In genomic region chr11:81602971-81603370, GRCm38 (mm10) we compare ENCODE assay signal across 22 mouse cellular contexts.
DNase-seq lines count a peak whose midpoint lies in the region; ATAC-seq and TF ChIP-seq lines count a peak whose summit lies in the region.
"Had no signal": no experiment of that assay in that cellular context is flagged by ENCODE, and none has a peak within 500 bp of the region (broad histone marks: within the 10 kb centered on the region; RNA-seq: fewer than 3 reads in every experiment).

No protein-coding gene starts in this region.

- H3K4me2 ChIP-seq in hindbrain, embryonic 12.5 days (replicated peaks): no peak overlapping the region
- no peak overlapping the region for H3K4me2 ChIP-seq in hindbrain, postnatal 0 days (ENCODE audit: low read depth, low read length)
- no peak overlapping the region for H3K4me2 ChIP-seq in intestine, embryonic 14.5 days (ENCODE audit: low read length)
- no peak overlapping the region for H3K4me2 ChIP-seq in intestine, embryonic 15.5 days (replicated peaks)
- H3K4me2 ChIP-seq: embryonic facial prominence, embryonic 13.5 days; embryonic facial prominence, embryonic 15.5 days; forebrain, embryonic 13.5 days; forebrain, embryonic 15.5 days had no signal

- no peak for TF ChIP-seq CTCF in hindbrain, postnatal 0 days (IDR thresholded peaks at IDR 0.05; ENCODE audit: low read depth)

- 80% methylated on average over 4 of the region's 4 CpGs for WGBS in hindbrain, embryonic 12.5 days
- WGBS in hindbrain, postnatal 0 days: 70% methylated on average over 4 of the region's 4 CpGs
- WGBS in intestine, embryonic 14.5 days: 44% methylated on average over 4 of the region's 4 CpGs
- 57% methylated on average over 4 of the region's 4 CpGs for WGBS in intestine, embryonic 15.5 days

- intact Hi-C loops in heart, postnatal 10 days (cut with DNase I): no loop called here

- H3K9me3 ChIP-seq in hindbrain, embryonic 12.5 days (replicated peaks): no peaks in the 10 kb centered on the region
- H3K9me3 ChIP-seq in hindbrain, postnatal 0 days (ENCODE audit: low read length): no peaks in the 10 kb centered on the region
- no peaks in the 10 kb centered on the region for H3K9me3 ChIP-seq in intestine, embryonic 14.5 days (ENCODE audit: control insufficient read depth, low read length)
- H3K9me3 ChIP-seq in intestine, embryonic 15.5 days: no peaks in the 10 kb centered on the region
- H3K9me3 ChIP-seq: embryonic facial prominence, embryonic 13.5 days; embryonic facial prominence, embryonic 15.5 days; forebrain, embryonic 10.5 days; forebrain, embryonic 13.5 days; forebrain, embryonic 15.5 days had no signal

- H3K27ac ChIP-seq in hindbrain, embryonic 12.5 days: 0 out of 2 replicates have a peak overlapping the region, but pooled peaks have one; percentile 35
- no peak overlapping the region for H3K27ac ChIP-seq in hindbrain, postnatal 0 days
- no peak overlapping the region for H3K27ac ChIP-seq in intestine, embryonic 14.5 days (ENCODE audit: low read depth)
- H3K27ac ChIP-seq in intestine, embryonic 15.5 days: no peak overlapping the region
- H3K27ac ChIP-seq: embryonic facial prominence, embryonic 13.5 days; embryonic facial prominence, embryonic 15.5 days; forebrain, embryonic 10.5 days; forebrain, embryonic 13.5 days; forebrain, embryonic 15.5 days had no signal

- H3K27me3 ChIP-seq in hindbrain, embryonic 12.5 days: no peaks in the 10 kb centered on the region
- no peaks in the 10 kb centered on the region for H3K27me3 ChIP-seq in hindbrain, postnatal 0 days (ENCODE audit: insufficient read depth, low read length)
- no peaks in the 10 kb centered on the region for H3K27me3 ChIP-seq in intestine, embryonic 14.5 days (replicated peaks; ENCODE audit: control insufficient read depth, insufficient read depth, low read length)
- H3K27me3 ChIP-seq in intestine, embryonic 15.5 days (replicated peaks): no peaks in the 10 kb centered on the region
- H3K27me3 ChIP-seq: embryonic facial prominence, embryonic 15.5 days; forebrain, embryonic 13.5 days; forebrain, embryonic 15.5 days had no signal

- H3K36me3 ChIP-seq in hindbrain, embryonic 12.5 days: no peaks in the 10 kb centered on the region
- H3K36me3 ChIP-seq in hindbrain, postnatal 0 days (ENCODE audit: insufficient read depth, low read length): no peaks in the 10 kb centered on the region
- no peaks in the 10 kb centered on the region for H3K36me3 ChIP-seq in intestine, embryonic 14.5 days (ENCODE audit: control insufficient read depth, insufficient read depth, low read length)
- H3K36me3 ChIP-seq in intestine, embryonic 15.5 days: no peaks in the 10 kb centered on the region
- H3K36me3 ChIP-seq: embryonic facial prominence, embryonic 13.5 days; embryonic facial prominence, embryonic 15.5 days; forebrain, embryonic 10.5 days; forebrain, embryonic 15.5 days had no signal

- H3K4me3 ChIP-seq in hindbrain, embryonic 12.5 days: no peak overlapping the region
- no peak overlapping the region for H3K4me3 ChIP-seq in hindbrain, postnatal 0 days (ENCODE audit: low read length)
- H3K4me3 ChIP-seq in intestine, embryonic 14.5 days (ENCODE audit: low read depth, low read length): no peak overlapping the region
- no peak overlapping the region for H3K4me3 ChIP-seq in intestine, embryonic 15.5 days (replicated peaks)
- H3K4me3 ChIP-seq: embryonic facial prominence, embryonic 13.5 days; embryonic facial prominence, embryonic 15.5 days; erythroblast, embryonic 14.5 days; forebrain, embryonic 10.5 days; forebrain, embryonic 13.5 days; forebrain, embryonic 15.5 days had no signal

- no peak overlapping the region for H3K9ac ChIP-seq in hindbrain, embryonic 12.5 days
- no peak overlapping the region for H3K9ac ChIP-seq in hindbrain, postnatal 0 days (replicated peaks; ENCODE audit: low read length)
- no peak overlapping the region for H3K9ac ChIP-seq in intestine, embryonic 14.5 days (ENCODE audit: low read length)
- H3K9ac ChIP-seq in intestine, embryonic 15.5 days: no peak overlapping the region
- H3K9ac ChIP-seq: embryonic facial prominence, embryonic 13.5 days; embryonic facial prominence, embryonic 15.5 days; forebrain, embryonic 13.5 days; forebrain, embryonic 15.5 days had no signal

- ATAC-seq in hindbrain, embryonic 12.5 days (ENCODE audit: low FRiP score): no peak
- no peak for ATAC-seq in hindbrain, postnatal 0 days
- no peak for ATAC-seq in intestine, embryonic 14.5 days (replicated peaks; ENCODE audit: low FRiP score, low TSS enrichment, low read depth)
- ATAC-seq in intestine, embryonic 15.5 days: no peak
- ATAC-seq: forebrain, embryonic 13.5 days; forebrain, embryonic 15.5 days had no signal

- H3K4me1 ChIP-seq in hindbrain, embryonic 12.5 days: no peaks in the 10 kb centered on the region
- H3K4me1 ChIP-seq in hindbrain, postnatal 0 days (ENCODE audit: insufficient read depth, low read length): no peaks in the 10 kb centered on the region
- no peaks in the 10 kb centered on the region for H3K4me1 ChIP-seq in intestine, embryonic 14.5 days (replicated peaks; ENCODE audit: control insufficient read depth, insufficient read depth, low read length)
- no peaks in the 10 kb centered on the region for H3K4me1 ChIP-seq in intestine, embryonic 15.5 days (replicated peaks)
- H3K4me1 ChIP-seq: embryonic facial prominence, embryonic 13.5 days; embryonic facial prominence, embryonic 15.5 days; forebrain, embryonic 10.5 days; forebrain, embryonic 13.5 days; forebrain, embryonic 15.5 days had no signal

- DNase-seq in heart, adult 11 months: peak; percentile 63
- no peak for DNase-seq in heart, postnatal 10 days
- DNase-seq in hindbrain, postnatal 0 days (ENCODE audit: low spot score): no peak
- peak; percentile 42 for DNase-seq in intestine, embryonic 14.5 days (ENCODE audit: low spot score)
- DNase-seq: adrenal gland, adult 2 months; adrenal gland, postnatal 10 days; adrenal gland, postnatal 25 days; cerebellum, adult 11 months; cerebellum, adult 18-20 months; cerebellum, adult 8-10 months; cerebellum, adult 9-11 months; cerebellum, postnatal 14 days; cerebellum, postnatal 36 days; embryo, embryonic 11 days had no signal

Comparison
In these comparisons a context has a peak if more than half of its experiments do, and no peak if none do; other contexts are left out.
1. DNase-seq: peak in heart, adult 11 months (single experiment) and intestine, embryonic 14.5 days (single experiment); none in heart, postnatal 10 days (0 of 2) and hindbrain, postnatal 0 days (single experiment).